Mouse (Mus musculus) forebrain, embryonic 14.5 days (tissue): ENCODE measurements around the gene Rnf141. TPM values are rescaled to one million over a fixed set of nuclear protein-coding genes. Genes with fewer than 3 reads are reported as not detected.
A peak's percentile ranks its signal among the peaks of the same experiment; 100 is the strongest.

Source experiments
- ATAC-seq: fragments of 200-750 bp; cut with Nextera tagmentation; 2 replicates; pipeline ENCODE4 v1.8.0; 2017; ENCODE audit warnings: mild to moderate bottlenecking, moderate library complexity
- DNase-seq: peaks from one replicate; pipeline ENCODE4 v3.0.0-alpha.2; 2015; ENCODE audit warnings: low spot score
- H3K27ac ChIP-seq: fragments of 300-500 bp; sonication (generic); 2 replicates; pipeline ENCODE4 v1.5.1; 2014; ENCODE audit warnings: low read depth, mild to moderate bottlenecking, control low read depth, low read length, moderate library complexity
- H3K27me3 ChIP-seq: fragments of 300-500 bp; sonication (generic); replicated peaks from 2 replicates; pipeline ENCODE4 v1.6.1; 2014; ENCODE audit warnings: low read length, control low read depth, mixed read lengths; ENCODE audit not compliant: control insufficient read depth, insufficient read depth
- H3K36me3 ChIP-seq: fragments of 300-500 bp; sonication (generic); 2 replicates; pipeline ENCODE4 v1.6.1; 2014; ENCODE audit warnings: low read length, control low read depth; ENCODE audit not compliant: control insufficient read depth, insufficient read depth
- H3K4me1 ChIP-seq: fragments of 300-500 bp; sonication (generic); 2 replicates; pipeline ENCODE4 v1.6.1; 2014; ENCODE audit warnings: antibody characterized with exemption, low read length, control low read depth; ENCODE audit not compliant: control insufficient read depth, insufficient read depth
- H3K4me2 ChIP-seq: fragments of 300-500 bp; sonication (generic); 2 replicates; pipeline ENCODE4 v1.6.1; 2014; ENCODE audit warnings: mild to moderate bottlenecking, control low read depth, low read length
- H3K4me3 ChIP-seq: fragments of 300-500 bp; sonication (generic); 2 replicates; pipeline ENCODE4 v1.5.1; 2014; ENCODE audit warnings: low read depth, low read length, control low read depth
- H3K9ac ChIP-seq: fragments of 300-500 bp; sonication (generic); 2 replicates; pipeline ENCODE4 v1.6.1; 2014; ENCODE audit warnings: mild to moderate bottlenecking, low read length, control low read depth, moderate library complexity
- H3K9me3 ChIP-seq: fragments of 300-500 bp; sonication (generic); replicated peaks from 2 replicates; pipeline ENCODE4 v1.6.1; 2016; ENCODE audit warnings: low read length, control low read depth, mixed read lengths; ENCODE audit not compliant: control insufficient read depth
- WGBS: fragments of 180-500 bp; shearing (Covaris S2); extraction: QIAGEN DNeasy Blood & Tissue Kit; methylation state at CpG from one replicate; pipeline ENCODE4 v1.1.7; 2014; 5-methylcytosine and 5-hydroxymethylcytosine counted together
- polyA plus RNA-seq: library from polyadenylated mRNA; unstranded; fragments of >200 nt; fragmentation: Nextera tagmentation; extraction: Ambion mirVana; gene quantifications from 2 replicates; pipeline ENCODE4 v1.2.1, GENCODE M21; 2014

Gene Rnf141
- polyA plus RNA-seq, 1 experiment from 2014 or later, result 36.8 TPM

DNA sequence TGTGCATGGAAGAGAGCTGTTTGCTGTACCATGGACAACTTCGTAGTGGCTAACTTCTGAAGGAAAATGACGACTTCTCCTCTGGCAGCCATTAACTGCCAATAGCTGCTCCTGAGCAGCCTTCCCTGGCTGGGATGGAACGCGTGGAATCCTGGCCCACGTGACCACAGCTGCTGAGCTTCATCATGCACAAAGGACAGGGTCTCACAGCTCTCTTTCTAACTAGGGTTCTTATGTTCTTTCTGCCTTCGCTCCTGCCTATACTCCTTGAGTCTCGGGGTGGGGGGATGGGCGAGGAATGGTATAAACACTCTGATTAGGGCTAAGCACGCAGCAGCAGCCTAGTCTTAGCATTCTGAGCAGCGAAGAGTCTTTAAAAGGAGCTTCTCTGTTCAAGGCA lies 20.8 kb upstream of the Rnf141 start:
- WGBS, result 36% methylated on average over 10 of the region's 10 CpGs
- Histone ChIP-seq H3K27me3 (no peaks in the 10 kb centered on the region), H3K9ac (no peak overlapping the region), H3K36me3 (no peaks in the 10 kb centered on the region), H3K9me3 (no peaks in the 10 kb centered on the region; the same call in 1 of the 2 replicates), H3K4me1 (no peaks in the 10 kb centered on the region), H3K4me3 (no peak overlapping the region), H3K27ac (no peak overlapping the region), H3K4me2 (no peak overlapping the region)
- DNase-seq (peak; percentile 27), ATAC-seq (no peak)

GRCm38 (mm10) chr7:110862751-110863289 lies 18.6 kb upstream of the Rnf141 start, which contains the start of gene Lyve1:
TSS of gene Lyve1 (minus strand) at chr7:110863239.
- Histone ChIP-seq H3K27me3 (no peaks in the 10 kb centered on the region), H3K9ac (no peak within 1 kb of the TSS), H3K36me3 (no peaks in the 10 kb centered on the region), H3K27ac (no peak within 1 kb of the TSS), H3K4me1 (no peaks in the 10 kb centered on the region), H3K4me2 (no peak within 1 kb of the TSS), H3K4me3 (no peak within 1 kb of the TSS), H3K9me3 (no peaks in the 10 kb centered on the region; the same call in 1 of the 2 replicates)
- ATAC-seq (no peak), DNase-seq (no peak)
- WGBS, result 82% methylated on average over 12 of the region's 12 CpGs

GRCm38 (mm10) chr7:110860129-110860528 lies 15.9 kb upstream of the Rnf141 start:
- Histone ChIP-seq H3K4me2 (no peak overlapping the region), H3K27ac (no peak overlapping the region), H3K36me3 (no peaks in the 10 kb centered on the region), H3K4me1 (no peaks in the 10 kb centered on the region), H3K9ac (no peak overlapping the region), H3K27me3 (no peaks in the 10 kb centered on the region), H3K9me3 (no peaks in the 10 kb centered on the region), H3K4me3 (no peak overlapping the region)
- DNase-seq, result no peak
- WGBS, result 86% methylated on average over 5 of the region's 5 CpGs
- ATAC-seq, result no peak

GRCm38 (mm10) chr7:110855604-110856003 lies 11.3 kb upstream of the Rnf141 start:
- no peak for DNase-seq
- WGBS, result 100% methylated on average over 1 of the region's 1 CpGs

GRCm38 (mm10) chr7:110854927-110855546 lies 10.8 kb upstream of the Rnf141 start:
- Histone ChIP-seq H3K4me3 (no peak overlapping the region), H3K27ac (no peak overlapping the region), H3K4me2 (no peak overlapping the region), H3K36me3 (no peaks in the 10 kb centered on the region), H3K9me3 (no peaks in the 10 kb centered on the region), H3K9ac (no peak overlapping the region), H3K27me3 (no peaks in the 10 kb centered on the region), H3K4me1 (no peaks in the 10 kb centered on the region)
- WGBS, result 77% methylated on average over 8 of the region's 8 CpGs
- no peak for ATAC-seq
- peak; percentile 64 for DNase-seq

More at GRCm38 (mm10) chr7:110855604-110856003, 11.3 kb upstream of the Rnf141 start:
- Histone ChIP-seq H3K4me1 (no peaks in the 10 kb centered on the region), H3K36me3 (no peaks in the 10 kb centered on the region), H3K9ac (no peak overlapping the region), H3K4me2 (no peak overlapping the region), H3K9me3 (no peaks in the 10 kb centered on the region), H3K27me3 (no peaks in the 10 kb centered on the region), H3K27ac (no peak overlapping the region), H3K4me3 (no peak overlapping the region)
- no peak for ATAC-seq

GRCm38 (mm10) chr7:110854519-110854918 lies 10.3 kb upstream of the Rnf141 start:
- Histone ChIP-seq H3K4me2 (no peak overlapping the region), H3K4me3 (no peak overlapping the region), H3K27ac (no peak overlapping the region), H3K27me3 (no peaks in the 10 kb centered on the region), H3K4me1 (no peaks in the 10 kb centered on the region), H3K9me3 (no peaks in the 10 kb centered on the region), H3K36me3 (no peaks in the 10 kb centered on the region), H3K9ac (no peak overlapping the region)
- DNase-seq (no peak), ATAC-seq (no peak)
- 68% methylated on average over 3 of the region's 3 CpGs for WGBS

- no peak overlapping the region for H3K27ac ChIP-seq
- no peaks in the 10 kb centered on the region for H3K4me1 ChIP-seq
- WGBS, result 72% methylated on average over 10 of the region's 10 CpGs
- H3K36me3 ChIP-seq, result no peaks in the 10 kb centered on the region
- no peak for ATAC-seq
- H3K27me3 ChIP-seq, result no peaks in the 10 kb centered on the region
- H3K9me3 ChIP-seq, result no peaks in the 10 kb centered on the region
- no peak for DNase-seq
- H3K4me2 ChIP-seq, result no peak overlapping the region
- no peak overlapping the region for H3K9ac ChIP-seq
- H3K4me3 ChIP-seq, result no peak overlapping the region
Observed at GRCm38 (mm10) chr7:110853611-110854010, 9.4 kb upstream of the Rnf141 start.

DNA sequence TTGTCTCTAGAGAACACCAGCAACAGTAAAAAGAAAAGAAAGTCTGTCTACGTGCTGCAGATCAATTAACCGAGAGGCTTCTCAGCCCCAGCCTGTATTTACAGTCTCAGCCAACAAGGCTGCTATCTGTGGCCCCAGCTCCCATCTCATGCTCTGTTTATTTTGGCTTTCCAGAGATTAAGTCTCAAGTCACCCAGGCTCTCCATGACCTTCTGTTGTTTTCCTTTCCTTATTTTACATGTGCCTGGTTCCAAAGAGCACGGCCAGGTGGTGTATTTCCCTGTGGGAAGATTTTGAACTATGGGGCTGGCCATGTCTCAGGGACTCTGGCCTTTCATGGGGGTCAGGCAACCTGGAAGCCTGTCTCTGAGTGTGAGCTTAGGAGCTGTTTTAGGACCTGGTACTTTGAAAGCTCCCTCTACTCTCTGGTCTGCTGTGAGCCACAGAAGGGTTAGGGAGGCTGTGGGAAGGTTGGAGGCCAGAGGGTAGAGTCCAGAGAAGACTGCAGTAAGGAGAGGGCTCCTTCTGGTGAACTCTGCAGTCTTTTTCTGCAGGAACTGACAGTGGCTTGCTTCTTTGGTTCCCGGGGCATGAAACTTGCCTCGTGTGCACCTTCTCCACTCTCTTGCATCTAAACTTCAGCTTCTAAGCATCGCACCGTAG lies 7.4 kb upstream of the Rnf141 start:
- Histone ChIP-seq H3K9ac (no peak overlapping the region), H3K36me3 (no peaks in the 10 kb centered on the region), H3K27ac (no peak overlapping the region), H3K4me2 (no peak overlapping the region), H3K9me3 (no peaks in the 10 kb centered on the region), H3K4me1 (no peaks in the 10 kb centered on the region), H3K27me3 (no peaks in the 10 kb centered on the region), H3K4me3 (no peak overlapping the region)
- 86% methylated on average over 7 of the region's 7 CpGs for WGBS
- DNase-seq, result no peak
- ATAC-seq, result no peak

GRCm38 (mm10) chr7:110848371-110848770 lies 4.1 kb upstream of the Rnf141 start:
- Histone ChIP-seq H3K9me3 (no peaks in the 10 kb centered on the region), H3K27me3 (no peaks in the 10 kb centered on the region), H3K9ac (no peak overlapping the region), H3K4me3 (no peak overlapping the region), H3K4me2 (no peak overlapping the region), H3K4me1 (0 out of 2 replicates have a peak, but pooled peaks cover 2% of the 10 kb centered on the region), H3K27ac (no peak overlapping the region), H3K36me3 (no peaks in the 10 kb centered on the region)
- no peak for ATAC-seq
- no peak for DNase-seq
- WGBS, result 96% methylated on average over 1 of the region's 1 CpGs
